Mouse (Mus musculus) MN1 (cell line): ENCODE data around the gene Tas2r120.
"Not testable (repeated sequence)": the region's sequence is repeated elsewhere in the genome, so short reads cannot be mapped to it uniquely, and the experiment has no call there.

Source experiments
- DNase-seq: peaks from one replicate; pipeline ENCODE4 v3.0.0-alpha.2; 2016; ENCODE audit warnings: low spot score

Gene Tas2r120

GRCm38 (mm10) chr6:132656653-132657052, at the start of gene Tas2r120:
Gene Tas2r120 (plus strand): TSS chr6:132656953.
- no peak for DNase-seq

- DNase-seq: no peak
Measured at GRCm38 (mm10) chr6:132649399-132649798, 7.4 kb upstream of the Tas2r120 start.

- DNase-seq: no peak
Measured at GRCm38 (mm10) chr6:132651426-132651825, 5.3 kb upstream of the Tas2r120 start, which contains the start of gene A630073D07Rik. Gene A630073D07Rik (minus strand): TSS chr6:132651526.

GRCm38 (mm10) chr6:132691596-132691995, 34.8 kb downstream of the Tas2r120 start:
- not testable (repeated sequence) for DNase-seq

- no peak for DNase-seq
Measured at GRCm38 (mm10) chr6:132700907-132701306, 44.2 kb downstream of the Tas2r120 start, which contains the start of gene Tas2r121. Gene Tas2r121 (minus strand): TSS chr6:132701007.
